Comparison of ENCODE assay signal across 8 mouse cellular contexts in genomic region chr11:20249296-20250110, GRCm38 (mm10). TPM values are rescaled to one million over a fixed set of nuclear protein-coding genes. Genes with fewer than 3 reads are reported as not detected.
DNase-seq lines count a peak whose midpoint lies in the region; ATAC-seq and TF ChIP-seq lines count a peak whose summit lies in the region.

Cep68 (minus strand) TSS chr11:20249429.

- H3K27me3 ChIP-seq in G1E (ENCODE audit: insufficient read depth, low read length) = peaks cover 8% of the 10 kb centered on the region; the same call in 1 of the 2 replicates
- no peaks in the 10 kb centered on the region for H3K27me3 ChIP-seq in forebrain, embryonic 16.5 days (replicated peaks; ENCODE audit: control insufficient read depth, insufficient read depth, low read length)
- H3K27me3 ChIP-seq in lung, embryonic 14.5 days (ENCODE audit: insufficient read depth, low read length) = no peaks in the 10 kb centered on the region
- H3K27me3 ChIP-seq in thymus, adult 2 months (ENCODE audit: control insufficient read depth, insufficient read depth, low read length) = no peaks in the 10 kb centered on the region

- H3K4me3 ChIP-seq in G1E (ENCODE audit: low read depth, low read length) = peak within 1 kb of the TSS; percentile 92
- peak within 1 kb of the TSS; percentile 84 for H3K4me3 ChIP-seq in forebrain, embryonic 16.5 days (replicated peaks; ENCODE audit: low read length)
- H3K4me3 ChIP-seq in layer of hippocampus, adult 2 months = peak within 1 kb of the TSS; percentile 98
- peak within 1 kb of the TSS; percentile 97 for H3K4me3 ChIP-seq in lung, embryonic 14.5 days (ENCODE audit: low read depth, low read length)
- peak within 1 kb of the TSS; percentile 81 for H3K4me3 ChIP-seq in olfactory bulb, adult 2 months (ENCODE audit: insufficient read depth, low read depth, low read length)
- peak within 1 kb of the TSS; percentile 60 for H3K4me3 ChIP-seq in thymus, adult 2 months (ENCODE audit: control insufficient read depth, insufficient read depth, low read length)

- H3K9ac ChIP-seq in forebrain, embryonic 16.5 days (replicated peaks; ENCODE audit: low read depth, low read length) = peak within 1 kb of the TSS; percentile 94
- peak within 1 kb of the TSS; percentile 98 for H3K9ac ChIP-seq in lung, embryonic 14.5 days

- WGBS in forebrain, embryonic 16.5 days = under 1% methylated on average over 57 of the region's 59 CpGs
- WGBS in lung, embryonic 14.5 days = under 1% methylated on average over 59 of the region's 59 CpGs
- under 1% methylated on average over 56 of the region's 59 CpGs for WGBS in olfactory bulb, adult 2 months
- WGBS in thymus, adult 2 months = under 1% methylated on average over 57 of the region's 59 CpGs

- TF ChIP-seq POLR2A in olfactory bulb, adult 2 months (IDR thresholded peaks at IDR 0.05; ENCODE audit: insufficient read depth, low read depth, low read length) = peak; percentile 86
- peak; percentile 88 for TF ChIP-seq POLR2A in thymus, adult 2 months (IDR thresholded peaks at IDR 0.05; ENCODE audit: control insufficient read depth, extremely low read depth, insufficient read depth, low read length, poor library complexity)

- intact Hi-C loops in heart, postnatal 36 days (cut with DNase I) = loop anchor here (2.0 to 10.0 kb wide), 6 partner anchors 49 to 425 kb away; partner anchors contain the start of genes Rab1a and Slc1a4

- H3K27ac ChIP-seq in forebrain, embryonic 16.5 days (ENCODE audit: low read length) = peak within 1 kb of the TSS; percentile 77
- peak within 1 kb of the TSS; percentile 94 for H3K27ac ChIP-seq in layer of hippocampus, adult 2 months
- peak within 1 kb of the TSS; percentile 93 for H3K27ac ChIP-seq in lung, embryonic 14.5 days (ENCODE audit: low read depth)
- peak within 1 kb of the TSS; percentile 72 for H3K27ac ChIP-seq in olfactory bulb, adult 2 months (ENCODE audit: insufficient read depth, low read depth, low read length)
- no peak within 1 kb of the TSS for H3K27ac ChIP-seq in thymus, adult 2 months (ENCODE audit: control insufficient read depth, insufficient read depth, low read length)

- H3K4me2 ChIP-seq in forebrain, embryonic 16.5 days (ENCODE audit: low read length) = peak within 1 kb of the TSS; percentile 92
- H3K4me2 ChIP-seq in lung, embryonic 14.5 days = peak within 1 kb of the TSS; percentile 88

- no peak for TF ChIP-seq CTCF in G1E (IDR thresholded peaks at IDR 0.05; ENCODE audit: low read depth, low read length)
- TF ChIP-seq CTCF in layer of hippocampus, adult 2 months (conservative IDR thresholded peaks at IDR 0.05) = peak; percentile 58
- TF ChIP-seq CTCF in lung, embryonic 14.5 days (IDR thresholded peaks at IDR 0.05; ENCODE audit: low read depth) = peak; percentile 35
- no peak for TF ChIP-seq CTCF in olfactory bulb, adult 2 months (IDR thresholded peaks at IDR 0.05; ENCODE audit: insufficient read depth, low read depth, low read length)
- peak; percentile 67 for TF ChIP-seq CTCF in thymus, adult 2 months (IDR thresholded peaks at IDR 0.05; ENCODE audit: borderline replicate concordance, control insufficient read depth, extremely low read depth, insufficient read depth, low read length, poor library complexity)

- peaks cover 46% of the 10 kb centered on the region for H3K4me1 ChIP-seq in G1E (ENCODE audit: insufficient read depth, low read depth, low read length)
- peaks cover 22% of the 10 kb centered on the region for H3K4me1 ChIP-seq in forebrain, embryonic 16.5 days (replicated peaks; ENCODE audit: control insufficient read depth, insufficient read depth, low read length)
- H3K4me1 ChIP-seq in lung, embryonic 14.5 days (ENCODE audit: insufficient read depth) = peaks cover 8% of the 10 kb centered on the region
- peaks cover 20% of the 10 kb centered on the region for H3K4me1 ChIP-seq in olfactory bulb, adult 2 months (ENCODE audit: control insufficient read depth, insufficient read depth, low read length)
- H3K4me1 ChIP-seq in thymus, adult 2 months (replicated peaks; ENCODE audit: control insufficient read depth, insufficient read depth, low read length) = peaks cover 10% of the 10 kb centered on the region

- ATAC-seq in G1E (ENCODE audit: extremely low read depth, insufficient number of reproducible peaks, low FRiP score, poor library complexity, severe bottlenecking) = peak; percentile 100
- peak; percentile 99 for ATAC-seq in forebrain, embryonic 16.5 days
- ATAC-seq in lung, embryonic 14.5 days (ENCODE audit: insufficient read depth) = peak; percentile 99

- no peaks in the 10 kb centered on the region; the same call in 1 of the 2 replicates for H3K9me3 ChIP-seq in G1E (replicated peaks)
- H3K9me3 ChIP-seq in forebrain, embryonic 16.5 days (ENCODE audit: control insufficient read depth, low read length) = no peaks in the 10 kb centered on the region
- H3K9me3 ChIP-seq in lung, embryonic 14.5 days (ENCODE audit: low read depth, low read length) = no peaks in the 10 kb centered on the region

- H3K36me3 ChIP-seq in G1E (replicated peaks) = peaks cover 32% of the 10 kb centered on the region
- H3K36me3 ChIP-seq in forebrain, embryonic 16.5 days (ENCODE audit: control insufficient read depth, insufficient read depth) = no peaks in the 10 kb centered on the region
- peaks cover 16% of the 10 kb centered on the region; the same call in 1 of the 2 replicates for H3K36me3 ChIP-seq in lung, embryonic 14.5 days (ENCODE audit: insufficient read depth)
- H3K36me3 ChIP-seq in thymus, adult 2 months (ENCODE audit: control insufficient read depth, insufficient read depth, low read length) = no peaks in the 10 kb centered on the region

- peak; percentile 100 for DNase-seq in G1E (ENCODE audit: low spot score)
- peak; percentile 95 to 97 for DNase-seq in cerebellum, adult 18-20 months
- peak; percentile 92 for DNase-seq in heart, postnatal 36 days
- DNase-seq in layer of hippocampus, adult 2 months (ENCODE audit: low spot score in 2 of 2) = peak; percentile 95 to 97
- peak; percentile 98 for DNase-seq in lung, embryonic 14.5 days
- DNase-seq in thymus, adult 2 months = peak; percentile 96

RNA-seq across cellular contexts. Expression of gene Cep68, which starts in this region (rescaled TPM):
- total RNA-seq in G1E (2014; fragmentation: Nextera tagmentation) = 32.9 and 37.5 TPM in 2 replicates
- total RNA-seq in G1E (2017) = 19.9 and 20.6 TPM in 2 replicates
- polyA plus RNA-seq in G1E (2012) = 23.3 and 25.4 TPM in 2 replicates
- polyA plus RNA-seq in forebrain, embryonic 16.5 days (2015; fragmentation: Nextera tagmentation; extraction: Ambion mirVana) = 29.1 and 29.8 TPM in 2 replicates
- total RNA-seq in heart, postnatal 36 days (2021) = 10 to 100 TPM; 41.8 to 47.5 TPM
- total RNA-seq in layer of hippocampus, adult 2 months (2021) = 10 to 100 TPM; 34.0 to 36.3 TPM
- 43.4 and 46.6 TPM in 2 replicates for polyA plus RNA-seq in lung, embryonic 14.5 days (2014; fragmentation: Nextera tagmentation; extraction: Ambion mirVana)
- not detected in 2 replicates for polyA plus RNA-seq in olfactory bulb, adult 2 months (2012; ENCODE audit: insufficient read depth, insufficient read length, low replicate concordance, missing spikeins)
- 31.6 and 33.6 TPM in 2 replicates for polyA plus RNA-seq in thymus, adult 2 months (2012; rRNA removed)

Comparison
In these comparisons a context has a peak if more than half of its experiments do, and no peak if none do; other contexts are left out.
1. RNA of gene Cep68 (polyA plus RNA-seq): 43.4 to 46.6 TPM in lung, embryonic 14.5 days, 31.6 to 33.6 TPM in thymus, adult 2 months, 29.1 to 29.8 TPM in forebrain, embryonic 16.5 days and 23.3 to 25.4 TPM in G1E; not detected in olfactory bulb, adult 2 months; every median in the first group is over 10 times any median in the second.
2. CTCF ChIP-seq: peak in layer of hippocampus, adult 2 months (single experiment), lung, embryonic 14.5 days (single experiment) and thymus, adult 2 months (single experiment); none in G1E (single experiment) and olfactory bulb, adult 2 months (single experiment).
3. Peak in every context shown above with its lines, with median percentiles within 50 percentile points of each other: ATAC-seq, DNase-seq and H3K4me3 ChIP-seq.